ENCODE assay signal across 14 mouse cellular contexts in the genomic region with DNA sequence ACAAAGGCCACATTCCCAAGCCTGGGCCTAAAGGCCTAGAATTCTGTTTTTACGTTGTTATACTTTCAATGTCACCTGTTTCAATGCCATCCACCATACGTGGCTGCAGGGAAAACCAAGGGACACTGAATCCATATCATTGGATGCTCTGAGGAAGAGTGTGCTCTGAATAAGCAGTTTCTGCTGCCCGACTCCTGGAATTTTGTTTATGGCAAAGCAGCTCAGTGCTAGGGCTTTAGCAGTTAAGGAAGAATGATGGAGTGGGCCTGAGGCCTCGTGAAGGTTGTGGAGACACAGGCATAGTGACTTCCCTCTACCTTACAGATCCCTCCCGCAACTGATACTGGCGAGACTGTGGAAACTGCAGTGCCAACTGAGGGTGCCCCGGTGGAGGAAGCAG.
"Had no signal": no experiment of that assay in that cellular context is flagged by ENCODE, and none has a peak within 500 bp of the region (broad histone marks: within the 10 kb centered on the region; RNA-seq: fewer than 3 reads in every experiment).

No protein-coding gene starts in this region.

- H3K36me3 ChIP-seq: liver, embryonic 13.5 days; midbrain, embryonic 12.5 days; midbrain, embryonic 15.5 days had no signal

- H3K4me2 ChIP-seq: liver, embryonic 13.5 days; midbrain, embryonic 12.5 days; midbrain, embryonic 15.5 days had no signal

- H3K27me3 ChIP-seq: liver, embryonic 13.5 days; midbrain, embryonic 12.5 days; midbrain, embryonic 15.5 days had no signal

- H3K27ac ChIP-seq: kidney, postnatal 0 days; layer of hippocampus, adult 2 months; liver, embryonic 13.5 days; midbrain, embryonic 12.5 days; midbrain, embryonic 15.5 days had no signal

- ATAC-seq: midbrain, embryonic 15.5 days had no signal

- DNase-seq: kidney, adult 2 months; kidney, postnatal 25 days; layer of hippocampus, adult 9-11 months; liver, embryonic 13.5 days; lung, adult 2 months; lung, postnatal 14 days; lung, postnatal 4 days; thymus, adult 2 months; thymus, postnatal 14 days; thymus, postnatal 4 days had no signal

- H3K9ac ChIP-seq: liver, embryonic 13.5 days; midbrain, embryonic 12.5 days; midbrain, embryonic 15.5 days had no signal

- H3K4me3 ChIP-seq: layer of hippocampus, adult 2 months; liver, embryonic 13.5 days; midbrain, embryonic 12.5 days; midbrain, embryonic 15.5 days had no signal

- H3K9me3 ChIP-seq: liver, embryonic 13.5 days; midbrain, embryonic 12.5 days; midbrain, embryonic 15.5 days had no signal

- H3K4me1 ChIP-seq: midbrain, embryonic 12.5 days; midbrain, embryonic 15.5 days had no signal
